Mouse (Mus musculus) forebrain, postnatal 0 days (tissue): ENCODE data around the gene Zfp277. TPM values are rescaled to one million over a fixed set of nuclear protein-coding genes. Genes with fewer than 3 reads are reported as not detected.

Experiments
- ATAC-seq: fragments of 200-750 bp; cut with Nextera tagmentation; 2 replicates; pipeline ENCODE4 v1.8.0; 2017; ENCODE audit warnings: mild to moderate bottlenecking, moderate library complexity
- DNase-seq: peaks from one replicate; pipeline ENCODE4 v3.0.0-alpha.2; 2015
- H3K27ac ChIP-seq: fragments of 300-500 bp; sonication (generic); 2 replicates; pipeline ENCODE4 v1.5.1; 2014; ENCODE audit warnings: low read depth, mild to moderate bottlenecking, antibody characterized with exemption, low read length, moderate library complexity, mixed read lengths
- H3K27me3 ChIP-seq: fragments of 300-500 bp; sonication (generic); 2 replicates; pipeline ENCODE4 v1.6.1; 2014; ENCODE audit warnings: mild to moderate bottlenecking, low read length, mixed read lengths; ENCODE audit not compliant: insufficient read depth
- H3K36me3 ChIP-seq: fragments of 300-500 bp; sonication (generic); 2 replicates; pipeline ENCODE4 v1.6.1; 2014; ENCODE audit warnings: mild to moderate bottlenecking, moderate library complexity; ENCODE audit not compliant: insufficient read depth
- H3K4me1 ChIP-seq: fragments of 300-500 bp; sonication (generic); 2 replicates; pipeline ENCODE4 v1.6.1; 2014; ENCODE audit warnings: antibody characterized with exemption; ENCODE audit not compliant: insufficient read depth
- H3K4me2 ChIP-seq: fragments of 300-500 bp; sonication (generic); 2 replicates; pipeline ENCODE4 v1.6.1; 2014; ENCODE audit warnings: low read depth, mild to moderate bottlenecking, moderate library complexity
- H3K4me3 ChIP-seq: fragments of 300-500 bp; sonication (generic); 2 replicates; pipeline ENCODE4 v1.5.1; 2014; ENCODE audit warnings: low read depth, low read length, mixed read lengths
- H3K9ac ChIP-seq: fragments of 300-500 bp; sonication (generic); 2 replicates; pipeline ENCODE4 v1.6.1; 2014; ENCODE audit warnings: mild to moderate bottlenecking
- H3K9me3 ChIP-seq: fragments of 300-500 bp; sonication (generic); 2 replicates; pipeline ENCODE4 v1.6.1; 2016; ENCODE audit warnings: low read length
- CTCF ChIP-seq: sonication (generic); IDR thresholded peaks from 2 replicates; pipeline ENCODE4 v1.5.1; 2016; ENCODE audit warnings: antibody characterized with exemption, control low read depth, low read depth
- WGBS: fragments of 180-500 bp; shearing (Covaris S2); extraction: QIAGEN DNeasy Blood & Tissue Kit; methylation state at CpG from one replicate; pipeline ENCODE4 v1.1.7; 2014; 5-methylcytosine and 5-hydroxymethylcytosine counted together
- polyA plus RNA-seq: library from polyadenylated mRNA; unstranded; fragments of >200 nt; fragmentation: Nextera tagmentation; extraction: Ambion mirVana; gene quantifications from 2 replicates; pipeline ENCODE4 v1.2.1, GENCODE M21; 2015
- total RNA-seq: library from RNA; depleted of rRNA; stranded (reverse); fragments of >200 nt; gene quantifications from 2 replicates; pipeline ENCODE4 v1.2.3, GENCODE M21; 2014; rRNA removed

Zfp277 gene
- total RNA-seq = 31.8 and 34.4 TPM in 2 replicates
- polyA plus RNA-seq = 30.7 and 31.6 TPM in 2 replicates

- Histone ChIP-seq H3K36me3 (no peaks in the 10 kb centered on the region), H3K27ac (peak within 1 kb of the TSS; percentile 90), H3K4me1 (peaks cover 12% of the 10 kb centered on the region; the same call in 1 of the 2 replicates), H3K9me3 (no peaks in the 10 kb centered on the region), H3K4me2 (peak within 1 kb of the TSS; percentile 77), H3K9ac (peak within 1 kb of the TSS; percentile 68), H3K27me3 (no peaks in the 10 kb centered on the region), H3K4me3 (peak within 1 kb of the TSS; percentile 93)
- ATAC-seq (peak; percentile 97), DNase-seq (peak; percentile 100)
- under 1% methylated on average over 80 of the region's 80 CpGs for WGBS
- TF ChIP-seq CTCF = peak; percentile 11; the same call in 1 of the 2 replicates
Measured at GRCm38 (mm10) chr12:40445648-40446449, at the start of gene Zfp277, which contains the start of gene Dock4. Zfp277 (minus strand) TSS chr12:40445902. Dock4 (plus strand) TSS chr12:40445952.

- no peak overlapping the region for H3K4me2 ChIP-seq
Measured at GRCm38 (mm10) chr12:40486047-40486837, 40.5 kb upstream of the Zfp277 start.

GRCm38 (mm10) chr12:40485210-40485609 lies 39.5 kb upstream of the Zfp277 start:
- no peak for TF ChIP-seq CTCF
- DNase-seq (no peak), ATAC-seq (no peak)
- Histone ChIP-seq H3K4me2 (no peak overlapping the region), H3K36me3 (no peaks in the 10 kb centered on the region), H3K9me3 (no peaks in the 10 kb centered on the region), H3K9ac (no peak overlapping the region), H3K27ac (no peak overlapping the region), H3K4me3 (no peak overlapping the region), H3K4me1 (peaks cover 14% of the 10 kb centered on the region; the same call in 1 of the 2 replicates), H3K27me3 (no peaks in the 10 kb centered on the region)
- 93% methylated on average over 1 of the region's 1 CpGs for WGBS

More at GRCm38 (mm10) chr12:40486047-40486837, 40.5 kb upstream of the Zfp277 start:
- Histone ChIP-seq H3K9ac (no peak overlapping the region), H3K27ac (no peak overlapping the region), H3K36me3 (no peaks in the 10 kb centered on the region), H3K4me3 (no peak overlapping the region), H3K27me3 (no peaks in the 10 kb centered on the region), H3K9me3 (no peaks in the 10 kb centered on the region), H3K4me1 (peaks cover 14% of the 10 kb centered on the region; the same call in 1 of the 2 replicates)
- ATAC-seq = no peak
- 62% methylated on average over 12 of the region's 12 CpGs for WGBS
- no peak for DNase-seq
- TF ChIP-seq CTCF = no peak

- DNase-seq = no peak
- peak; percentile 81 for ATAC-seq
- H3K4me2 ChIP-seq = no peak overlapping the region
Measured at GRCm38 (mm10) chr12:40484224-40484623, 38.5 kb upstream of the Zfp277 start.

GRCm38 (mm10) chr12:40477621-40478452 lies 32.1 kb upstream of the Zfp277 start:
- Histone ChIP-seq H3K27me3 (no peaks in the 10 kb centered on the region), H3K9ac (no peak overlapping the region), H3K36me3 (no peaks in the 10 kb centered on the region), H3K4me1 (peaks cover 9% of the 10 kb centered on the region), H3K27ac (no peak overlapping the region), H3K4me2 (no peak overlapping the region), H3K4me3 (no peak overlapping the region), H3K9me3 (no peaks in the 10 kb centered on the region)
- WGBS = 23% methylated on average over 8 of the region's 8 CpGs
- TF ChIP-seq CTCF = no peak
- DNase-seq (peak; percentile 56), ATAC-seq (peak; percentile 61)

More at GRCm38 (mm10) chr12:40484224-40484623, 38.5 kb upstream of the Zfp277 start:
- 2% methylated on average over 3 of the region's 3 CpGs for WGBS
- Histone ChIP-seq H3K27ac (no peak overlapping the region), H3K4me3 (no peak overlapping the region), H3K9ac (no peak overlapping the region), H3K9me3 (no peaks in the 10 kb centered on the region), H3K4me1 (peaks cover 14% of the 10 kb centered on the region; the same call in 1 of the 2 replicates), H3K27me3 (no peaks in the 10 kb centered on the region), H3K36me3 (no peaks in the 10 kb centered on the region)
- no peak for TF ChIP-seq CTCF

- ATAC-seq = no peak
- TF ChIP-seq CTCF = no peak
- Histone ChIP-seq H3K27me3 (no peaks in the 10 kb centered on the region), H3K27ac (no peak overlapping the region; the same call in 1 of the 2 replicates), H3K36me3 (no peaks in the 10 kb centered on the region), H3K9me3 (no peaks in the 10 kb centered on the region), H3K4me2 (no peak overlapping the region), H3K4me3 (no peak overlapping the region), H3K9ac (no peak overlapping the region), H3K4me1 (peaks cover 15% of the 10 kb centered on the region)
- WGBS = 49% methylated on average over 2 of the region's 2 CpGs
- DNase-seq = no peak
Measured at GRCm38 (mm10) chr12:40473709-40474108, 28.0 kb upstream of the Zfp277 start.
